Mouse (Mus musculus): ENCODE data around the gene D230025D16Rik. TPM values are rescaled to one million over a fixed set of nuclear protein-coding genes. Genes with fewer than 3 reads are reported as not detected.
A peak's percentile ranks its signal among the peaks of the same experiment; 100 is the strongest.
"Not testable (repeated sequence)": the region's sequence is repeated elsewhere in the genome, so short reads cannot be mapped to it uniquely, and the experiment has no call there.

Gene D230025D16Rik
- polyA plus RNA-seq (2014; fragmentation: Nextera tagmentation; extraction: Ambion mirVana): 35.7 and 36.8 TPM in 2 replicates

DNA sequence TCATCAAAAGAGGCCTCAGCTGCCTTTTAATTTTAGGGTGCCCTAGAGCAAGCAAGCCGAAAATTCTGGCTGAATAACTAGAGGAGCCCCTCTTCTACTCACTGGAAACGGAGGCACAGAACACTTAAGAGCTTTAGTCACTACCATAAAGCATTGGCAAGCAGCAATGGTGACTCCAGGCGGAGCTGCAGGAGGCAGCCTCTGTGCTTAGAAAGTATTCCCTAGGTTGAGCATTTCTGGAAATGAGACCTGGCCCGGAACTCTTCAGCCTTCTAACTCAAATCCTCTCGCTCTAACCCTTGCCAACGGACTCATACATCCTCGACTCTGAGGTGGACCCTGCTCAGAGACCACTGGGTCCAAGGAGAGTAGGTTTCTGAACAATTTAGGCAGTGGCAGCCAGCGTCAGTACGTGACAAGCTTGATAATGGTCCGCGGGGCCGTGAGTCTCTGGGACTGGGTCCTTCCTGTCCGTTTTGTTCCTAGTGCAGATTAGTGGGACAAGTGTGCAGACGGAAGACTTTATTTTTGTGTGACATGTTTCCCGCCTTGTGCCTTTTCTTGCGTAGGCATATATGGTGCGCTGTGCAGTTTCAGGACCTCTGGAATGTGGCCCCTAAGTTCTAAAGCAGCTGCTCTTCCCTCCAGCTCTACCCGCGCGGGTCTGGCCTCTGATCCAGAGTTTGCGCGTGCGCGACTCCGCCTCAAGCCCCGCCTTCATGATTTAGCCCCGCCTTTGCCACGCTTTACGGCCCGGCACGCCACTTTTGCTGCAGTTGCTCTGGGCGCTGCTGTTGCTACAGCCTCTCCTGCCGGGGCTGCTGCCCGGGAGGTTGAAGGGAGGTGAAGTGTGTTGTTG lies at the start of gene D230025D16Rik:
D230025D16Rik (plus strand) TSS at position 733 of the 859 bp plus-strand sequence.
- H3K9me3 ChIP-seq (ENCODE audit: control insufficient read depth, low read length): no peaks in the 10 kb centered on the region
- peak; percentile 95 for ATAC-seq (ENCODE audit: low read depth)
- peak within 1 kb of the TSS; percentile 63 for H3K4me2 ChIP-seq (ENCODE audit: low read depth, low read length)
- no peaks in the 10 kb centered on the region for H3K27me3 ChIP-seq (ENCODE audit: control insufficient read depth, insufficient read depth, low read length)
- 1% methylated on average over 34 of the region's 34 CpGs for whole genome bisulfite sequencing
- H3K4me3 ChIP-seq (ENCODE audit: low read depth, low read length): peak within 1 kb of the TSS; percentile 80
- H3K9ac ChIP-seq (replicated peaks; ENCODE audit: low read depth, low read length): peak within 1 kb of the TSS; percentile 81
- H3K4me1 ChIP-seq (ENCODE audit: control insufficient read depth, insufficient read depth, low read length): peaks cover 14% of the 10 kb centered on the region
- no peaks in the 10 kb centered on the region for H3K36me3 ChIP-seq (ENCODE audit: control insufficient read depth, insufficient read depth, low read length)
- H3K27ac ChIP-seq (ENCODE audit: low read depth, low read length): peak within 1 kb of the TSS; percentile 73

DNA sequence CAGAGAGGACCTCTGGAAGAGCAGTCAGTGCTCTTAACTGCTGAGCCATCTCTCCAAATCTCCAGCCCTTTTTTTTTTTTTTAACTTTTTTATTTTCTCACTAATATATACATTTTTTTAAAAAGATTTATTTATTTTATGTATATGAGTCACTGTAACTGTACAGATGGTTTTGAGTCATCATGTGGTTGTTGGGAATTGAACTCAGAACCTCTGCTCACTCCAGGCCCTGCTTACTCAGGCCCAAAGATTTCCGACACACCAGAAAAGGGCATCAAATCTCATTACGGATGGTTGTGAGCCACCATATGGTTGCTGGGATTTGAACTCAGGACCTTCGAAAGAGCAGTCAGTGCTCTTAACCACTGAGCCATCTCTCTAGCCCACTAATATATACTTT lies 49.7 kb upstream of the D230025D16Rik start:
- ATAC-seq (ENCODE audit: low read depth); H3K4me2 ChIP-seq (ENCODE audit: low read depth, low read length); H3K27ac ChIP-seq (ENCODE audit: low read depth, low read length); H3K36me3 ChIP-seq (ENCODE audit: control insufficient read depth, insufficient read depth, low read length); H3K9ac ChIP-seq (replicated peaks; ENCODE audit: low read depth, low read length); H3K4me3 ChIP-seq (ENCODE audit: low read depth, low read length); H3K9me3 ChIP-seq (ENCODE audit: control insufficient read depth, low read length); H3K27me3 ChIP-seq (ENCODE audit: control insufficient read depth, insufficient read depth, low read length); H3K4me1 ChIP-seq (ENCODE audit: control insufficient read depth, insufficient read depth, low read length): not testable (repeated sequence)
- 93% methylated on average over 3 of the region's 3 CpGs for WGBS

DNA sequence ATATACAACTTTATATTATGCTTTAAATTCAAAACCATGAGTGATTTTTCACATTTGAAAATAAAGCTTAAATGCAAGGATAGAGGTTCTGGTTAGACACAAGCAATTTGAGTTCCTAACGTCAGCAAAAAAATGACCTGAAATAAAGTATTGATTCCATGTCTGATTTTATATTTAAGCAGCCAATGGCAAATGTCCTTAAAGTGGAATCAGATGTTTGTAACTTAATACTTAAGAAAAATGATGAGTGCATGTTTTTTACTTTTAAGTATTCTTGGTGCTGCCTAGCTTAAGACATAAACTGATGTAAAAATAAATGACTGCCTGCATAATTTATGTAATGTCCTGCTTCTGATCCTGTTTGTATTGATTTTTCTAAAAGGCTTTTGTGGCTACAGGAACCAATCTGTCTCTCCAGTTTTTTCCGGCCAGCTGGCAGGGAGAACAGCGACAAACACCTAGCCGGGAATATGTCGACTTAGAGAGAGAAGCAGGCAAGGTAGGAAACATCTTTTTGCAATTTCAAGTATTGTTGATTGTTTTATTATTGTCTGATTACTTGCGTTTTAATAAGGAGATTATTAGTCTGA lies 46.6 kb upstream of the D230025D16Rik start:
- 87% methylated on average over 6 of the region's 6 CpGs for WGBS
- no peaks in the 10 kb centered on the region for H3K36me3 ChIP-seq (ENCODE audit: control insufficient read depth, insufficient read depth, low read length)
- no peak for ATAC-seq (ENCODE audit: low read depth)

GRCm38 (mm10) chr8:105182201-105182600 lies 42.7 kb upstream of the D230025D16Rik start:
- Histone ChIP-seq H3K4me2 (ENCODE audit: low read depth, low read length) (no peak overlapping the region), H3K27me3 (ENCODE audit: control insufficient read depth, insufficient read depth, low read length) (no peaks in the 10 kb centered on the region), H3K9me3 (ENCODE audit: control insufficient read depth, low read length) (no peaks in the 10 kb centered on the region), H3K9ac (replicated peaks; ENCODE audit: low read depth, low read length) (no peak overlapping the region), H3K4me3 (ENCODE audit: low read depth, low read length) (no peak overlapping the region), H3K36me3 (ENCODE audit: control insufficient read depth, insufficient read depth, low read length) (no peaks in the 10 kb centered on the region), H3K4me1 (ENCODE audit: control insufficient read depth, insufficient read depth, low read length) (no peaks in the 10 kb centered on the region), H3K27ac (ENCODE audit: low read depth, low read length) (no peak overlapping the region)
- no peak for ATAC-seq (ENCODE audit: low read depth)
- WGBS: 89% methylated on average over 1 of the region's 1 CpGs

More for the DNA sequence above, 46.6 kb upstream of the D230025D16Rik start:
- no peak overlapping the region for H3K9ac ChIP-seq (replicated peaks; ENCODE audit: low read depth, low read length)
- H3K9me3 ChIP-seq (ENCODE audit: control insufficient read depth, low read length): no peaks in the 10 kb centered on the region
- H3K4me1 ChIP-seq (ENCODE audit: control insufficient read depth, insufficient read depth, low read length): no peaks in the 10 kb centered on the region
- H3K27me3 ChIP-seq (ENCODE audit: control insufficient read depth, insufficient read depth, low read length): no peaks in the 10 kb centered on the region
- H3K27ac ChIP-seq (ENCODE audit: low read depth, low read length): no peak overlapping the region
- no peak overlapping the region for H3K4me3 ChIP-seq (ENCODE audit: low read depth, low read length)
- no peak overlapping the region for H3K4me2 ChIP-seq (ENCODE audit: low read depth, low read length)

DNA sequence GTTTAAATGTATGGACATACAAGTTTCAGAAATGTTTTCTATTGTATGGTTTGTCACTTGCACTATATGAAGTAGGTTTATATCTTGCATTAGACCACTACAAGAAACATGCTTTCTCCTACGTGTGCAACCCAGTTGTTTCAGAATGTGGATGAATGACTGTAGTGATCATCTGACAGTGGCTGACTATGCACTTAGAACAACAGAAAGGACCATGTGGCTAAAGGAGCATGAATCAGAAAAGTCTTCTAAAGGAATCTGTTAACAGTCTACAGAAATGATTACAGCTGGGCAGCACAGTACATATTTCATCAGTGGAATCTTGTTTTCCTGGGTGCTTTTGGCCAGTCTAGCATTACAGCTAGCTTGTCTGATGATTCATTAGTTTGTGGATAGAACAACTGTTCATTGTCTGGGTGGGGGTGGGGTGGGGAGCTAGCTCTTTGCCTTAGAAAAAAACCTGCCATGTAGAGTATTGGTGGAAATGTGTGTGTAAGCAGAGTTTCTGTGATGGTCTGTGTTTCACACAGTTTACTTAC lies 38.4 kb upstream of the D230025D16Rik start:
- H3K9ac ChIP-seq (replicated peaks; ENCODE audit: low read depth, low read length): no peak overlapping the region
- H3K27me3 ChIP-seq (ENCODE audit: control insufficient read depth, insufficient read depth, low read length): no peaks in the 10 kb centered on the region
- H3K4me3 ChIP-seq (ENCODE audit: low read depth, low read length): no peak overlapping the region
- 61% methylated on average over 1 of the region's 1 CpGs for WGBS
- no peaks in the 10 kb centered on the region for H3K4me1 ChIP-seq (ENCODE audit: control insufficient read depth, insufficient read depth, low read length)
- ATAC-seq (ENCODE audit: low read depth): no peak
- H3K27ac ChIP-seq (ENCODE audit: low read depth, low read length): no peak overlapping the region
- H3K4me2 ChIP-seq (ENCODE audit: low read depth, low read length): no peak overlapping the region
- H3K9me3 ChIP-seq (ENCODE audit: control insufficient read depth, low read length): no peaks in the 10 kb centered on the region
- no peaks in the 10 kb centered on the region for H3K36me3 ChIP-seq (ENCODE audit: control insufficient read depth, insufficient read depth, low read length)

GRCm38 (mm10) chr8:105192182-105192581 lies 32.8 kb upstream of the D230025D16Rik start:
- Histone ChIP-seq H3K4me1 (ENCODE audit: control insufficient read depth, insufficient read depth, low read length) (no peaks in the 10 kb centered on the region), H3K4me2 (ENCODE audit: low read depth, low read length) (no peak overlapping the region), H3K36me3 (ENCODE audit: control insufficient read depth, insufficient read depth, low read length) (peaks cover 12% of the 10 kb centered on the region), H3K4me3 (ENCODE audit: low read depth, low read length) (no peak overlapping the region), H3K9me3 (ENCODE audit: control insufficient read depth, low read length) (no peaks in the 10 kb centered on the region), H3K27ac (ENCODE audit: low read depth, low read length) (no peak overlapping the region), H3K27me3 (ENCODE audit: control insufficient read depth, insufficient read depth, low read length) (no peaks in the 10 kb centered on the region), H3K9ac (replicated peaks; ENCODE audit: low read depth, low read length) (no peak overlapping the region)
- ATAC-seq (ENCODE audit: low read depth): no peak
- WGBS: 93% methylated on average over 5 of the region's 5 CpGs

DNA sequence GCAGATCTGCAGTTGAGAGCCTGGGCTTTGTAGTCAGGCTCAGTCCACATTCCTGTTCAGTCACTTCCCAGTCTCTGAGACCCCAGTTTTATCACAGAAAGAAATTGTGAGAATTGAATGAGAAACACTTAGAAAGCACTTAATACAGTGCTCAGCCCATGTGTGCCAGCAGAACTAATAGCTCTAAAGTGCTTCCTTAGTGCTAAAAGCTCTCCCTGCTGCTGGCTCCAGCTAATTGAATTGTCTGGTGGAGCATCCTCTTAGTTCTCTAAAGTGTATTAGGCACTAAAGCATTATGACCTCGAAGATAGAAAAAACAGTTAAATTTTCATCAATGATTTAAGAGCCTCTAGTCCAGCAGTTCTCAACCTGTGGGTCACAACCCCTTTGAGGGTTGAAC lies 19.2 kb upstream of the D230025D16Rik start:
- H3K4me2 ChIP-seq (ENCODE audit: low read depth, low read length): no peak overlapping the region
- H3K9ac ChIP-seq (replicated peaks; ENCODE audit: low read depth, low read length): no peak overlapping the region
- no peaks in the 10 kb centered on the region for H3K27me3 ChIP-seq (ENCODE audit: control insufficient read depth, insufficient read depth, low read length)
- H3K4me1 ChIP-seq (ENCODE audit: control insufficient read depth, insufficient read depth, low read length): no peaks in the 10 kb centered on the region
- ATAC-seq (ENCODE audit: low read depth): peak; percentile 74; the same call in 1 of the 2 replicates
- H3K27ac ChIP-seq (ENCODE audit: low read depth, low read length): no peak overlapping the region
- H3K9me3 ChIP-seq (ENCODE audit: control insufficient read depth, low read length): no peaks in the 10 kb centered on the region
- WGBS: 79% methylated on average over 1 of the region's 1 CpGs
- no peaks in the 10 kb centered on the region for H3K36me3 ChIP-seq (ENCODE audit: control insufficient read depth, insufficient read depth, low read length)
- no peak overlapping the region for H3K4me3 ChIP-seq (ENCODE audit: low read depth, low read length)

DNA sequence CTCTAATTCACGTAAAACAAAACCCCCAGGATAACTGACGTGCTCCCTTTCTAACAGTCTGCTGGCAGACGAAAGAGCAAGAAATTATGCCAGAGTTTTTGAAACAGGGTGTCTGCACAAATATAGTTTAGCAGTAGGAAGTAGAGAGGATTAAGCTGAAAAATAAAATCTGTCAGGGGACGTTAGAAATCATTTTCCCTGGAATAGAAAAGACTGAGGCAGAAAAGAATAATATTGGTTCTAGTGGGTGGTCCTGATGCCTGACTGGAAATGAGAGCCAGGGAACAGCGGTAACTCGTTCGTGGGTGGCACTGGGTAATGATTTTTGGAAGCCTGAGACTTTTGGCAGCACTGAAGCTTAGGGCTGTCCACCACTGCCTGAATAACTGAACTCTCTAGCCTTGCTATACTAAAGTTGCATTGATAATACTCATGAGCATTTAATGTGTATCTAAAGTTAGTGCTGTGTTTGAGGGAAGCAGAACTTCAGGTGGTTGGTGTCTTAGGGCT lies 18.1 kb upstream of the D230025D16Rik start:
- Histone ChIP-seq H3K36me3 (ENCODE audit: control insufficient read depth, insufficient read depth, low read length) (no peaks in the 10 kb centered on the region), H3K9ac (replicated peaks; ENCODE audit: low read depth, low read length) (no peak overlapping the region), H3K27me3 (ENCODE audit: control insufficient read depth, insufficient read depth, low read length) (no peaks in the 10 kb centered on the region), H3K27ac (ENCODE audit: low read depth, low read length) (no peak overlapping the region), H3K4me3 (ENCODE audit: low read depth, low read length) (no peak overlapping the region), H3K4me1 (ENCODE audit: control insufficient read depth, insufficient read depth, low read length) (no peaks in the 10 kb centered on the region), H3K4me2 (ENCODE audit: low read depth, low read length) (no peak overlapping the region), H3K9me3 (ENCODE audit: control insufficient read depth, low read length) (no peaks in the 10 kb centered on the region)
- 80% methylated on average over 7 of the region's 7 CpGs for WGBS
- no peak for ATAC-seq (ENCODE audit: low read depth)

Data from neural tube, embryonic 14.5 days (tissue).